Mouse (Mus musculus) cortical plate, adult 2 months (tissue): Measurements from ENCODE around the gene Smarcc1.

Source experiments
- CTCF ChIP-seq: fragments of 200-500 bp; IDR thresholded peaks from 2 replicates; pipeline ENCODE4 v1.5.1; 2011; ENCODE audit warnings: mild to moderate bottlenecking, control low read depth, low read length; ENCODE audit not compliant: insufficient read depth; ENCODE audit errors: extremely low read depth
- POLR2A ChIP-seq: fragments of 200-500 bp; IDR thresholded peaks from 2 replicates; pipeline ENCODE4 v1.6.1; 2011; ENCODE audit warnings: mild to moderate bottlenecking, low read length, control low read depth; ENCODE audit not compliant: insufficient read depth; ENCODE audit errors: extremely low read depth

DNA sequence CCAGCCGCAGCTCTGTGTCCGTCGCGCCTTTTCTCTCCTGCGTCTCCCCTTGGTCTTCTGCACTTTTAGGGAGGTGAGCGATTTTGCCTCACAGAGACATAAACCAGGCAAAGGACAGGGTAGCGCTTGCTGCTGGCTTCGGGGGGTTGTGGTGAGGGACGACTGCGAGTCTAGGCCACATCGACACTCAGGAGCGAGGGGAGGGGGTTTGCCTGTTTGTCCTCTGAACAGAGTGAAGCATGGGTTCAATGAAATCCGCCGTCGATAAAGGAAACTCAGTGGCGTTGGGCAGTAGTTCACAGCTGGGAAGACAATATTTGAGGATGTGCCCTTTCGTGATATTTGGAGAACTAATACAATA, 251 bp downstream of the Smarcc1 start, which contains the start of gene Dhx30:
- TF ChIP-seq CTCF (no peak), POLR2A (no peak)
